Mouse (Mus musculus) kidney, adult 9 months (tissue): ENCODE measurements around the gene Hpcal4.
"Not testable (repeated sequence)": the region's sequence is repeated elsewhere in the genome, so short reads cannot be mapped to it uniquely, and the experiment has no call there.

Experiments used
- DNase-seq: peaks from one replicate; pipeline ENCODE4 v3.0.0; 2022

Gene Hpcal4

DNA sequence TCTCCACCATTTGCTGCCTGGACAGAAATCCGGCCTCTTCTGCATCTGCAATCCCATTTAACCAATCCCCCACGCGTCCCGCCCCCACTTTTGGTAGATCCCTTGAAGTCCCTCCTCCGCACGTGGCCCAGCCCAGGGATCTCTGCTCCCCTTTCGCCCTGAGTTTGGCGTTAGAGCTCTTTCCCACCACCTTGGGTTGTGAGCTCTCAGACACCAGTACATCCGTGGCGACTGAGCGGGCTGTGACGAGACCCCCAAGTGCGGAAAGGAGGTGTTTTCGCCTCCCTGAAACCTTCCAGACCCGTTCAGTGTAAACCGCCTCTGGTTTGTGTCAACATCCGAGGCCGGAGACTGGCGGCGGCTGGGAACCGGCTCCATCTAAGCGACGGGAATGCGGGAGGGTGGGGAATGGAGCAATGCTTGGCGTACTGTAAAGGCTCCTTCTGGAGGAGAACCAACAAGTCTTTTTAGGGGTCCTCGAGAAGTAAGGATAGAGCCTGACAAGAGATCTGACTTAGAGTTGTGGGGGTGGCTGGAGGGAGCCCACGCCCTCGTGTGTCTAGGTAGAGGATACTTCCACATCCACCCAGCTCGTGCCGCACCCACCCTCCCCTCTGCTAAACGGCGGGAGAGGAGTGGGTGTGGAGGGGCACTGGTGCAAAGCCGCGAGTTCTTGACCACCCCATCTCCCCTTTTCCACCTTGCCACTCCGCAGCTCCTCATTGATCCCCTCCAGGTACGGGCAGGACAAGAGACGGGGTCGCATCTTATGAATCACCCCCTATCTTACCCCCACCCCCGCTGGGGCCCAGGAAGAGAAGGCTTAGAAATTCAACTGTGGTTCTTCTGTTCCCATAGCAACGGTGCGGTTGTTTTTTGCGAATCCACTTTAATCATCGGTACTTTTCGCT is at the start of gene Hpcal4:
Gene Hpcal4 (plus strand): TSS at position 900 of the 911 bp plus-strand sequence.
- DNase-seq: peak; percentile 8

DNA sequence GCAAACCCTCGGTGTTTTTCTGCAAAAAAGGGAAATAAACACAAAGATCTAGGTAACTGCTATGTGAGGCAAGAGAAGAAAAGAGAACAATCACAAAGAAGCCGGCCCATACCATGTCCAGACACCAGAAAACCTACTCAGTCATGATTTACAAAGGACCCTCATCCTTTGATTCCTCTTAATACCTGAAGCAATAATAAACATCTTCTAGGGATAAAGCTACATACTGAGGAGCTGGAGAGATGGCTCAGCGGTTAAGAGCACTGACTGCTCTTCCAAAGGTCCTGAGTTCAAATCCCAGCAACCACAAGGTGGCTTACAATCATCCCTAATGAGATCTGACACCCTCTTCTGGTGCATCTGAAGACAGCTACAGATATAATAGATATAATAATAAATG is 45.5 kb upstream of the Hpcal4 start:
- no peak for DNase-seq

DNA sequence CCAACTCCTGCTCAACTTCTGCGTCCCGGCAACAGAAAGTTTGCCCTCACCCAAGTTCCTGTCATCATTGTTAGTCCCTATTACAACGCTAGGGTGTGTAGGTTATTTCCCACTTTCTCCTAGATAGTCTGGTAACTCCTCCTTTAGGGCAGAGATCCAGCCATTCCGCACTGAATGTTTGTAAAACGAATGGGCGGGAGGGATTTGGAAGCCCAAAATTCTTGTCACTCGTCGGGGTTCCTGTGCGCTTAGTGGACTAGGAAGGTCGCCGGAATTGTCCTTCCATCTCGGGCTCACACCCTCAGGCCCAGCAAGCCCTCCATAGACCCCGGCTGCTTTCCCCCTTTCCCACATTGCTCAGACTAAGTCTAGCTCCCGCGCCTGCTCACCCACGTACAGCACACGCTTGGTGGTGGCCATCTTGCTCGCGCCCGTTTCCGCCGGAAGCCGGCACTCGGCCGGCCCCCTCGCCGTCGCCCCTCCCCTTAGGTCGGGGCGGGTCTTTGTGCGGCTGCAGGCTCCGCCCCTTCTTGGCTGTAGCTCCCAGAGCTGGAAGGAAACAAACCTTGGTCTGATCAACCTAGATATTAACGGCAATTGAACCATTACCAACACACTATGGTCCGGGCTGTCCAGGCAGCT is 43.4 kb upstream of the Hpcal4 start, which contains the start of gene Ppie:
Gene Ppie (minus strand): TSS at position 439 of the 642 bp plus-strand sequence.
- peak; percentile 76 for DNase-seq

DNA sequence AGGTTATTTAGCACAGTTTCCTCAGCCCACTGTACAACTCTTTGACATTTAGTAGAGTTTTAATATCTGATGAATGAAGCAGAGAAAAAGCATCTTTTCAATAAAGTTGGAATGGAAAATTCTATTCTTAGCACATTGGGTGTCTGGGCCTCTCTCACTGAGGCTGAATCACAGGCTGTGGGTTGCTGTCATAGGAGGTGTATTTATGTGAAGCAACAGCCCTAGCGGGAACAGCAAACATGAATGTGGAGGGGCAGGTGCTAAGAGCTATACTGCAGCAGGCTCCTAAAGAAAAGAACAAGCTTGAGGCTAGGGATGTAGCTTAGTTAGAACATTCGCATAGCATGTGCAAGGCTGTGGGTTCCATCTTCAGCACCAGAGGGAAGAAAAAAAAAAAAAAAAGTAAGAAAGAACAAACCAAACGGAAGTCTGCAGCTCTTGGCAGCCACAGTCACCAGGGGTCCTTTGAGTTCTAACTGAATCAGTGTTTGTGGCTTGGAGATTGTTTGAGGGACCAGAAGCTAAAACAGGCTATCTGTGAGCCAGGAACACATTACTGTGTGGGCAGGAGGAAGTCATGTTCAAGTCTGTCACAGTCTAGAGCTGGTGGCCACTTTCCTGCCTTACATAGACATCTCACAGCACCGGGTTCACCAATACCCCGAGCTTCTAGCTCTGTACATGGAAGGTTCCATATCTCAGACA is 35.4 kb upstream of the Hpcal4 start:
- DNase-seq: no peak

DNA sequence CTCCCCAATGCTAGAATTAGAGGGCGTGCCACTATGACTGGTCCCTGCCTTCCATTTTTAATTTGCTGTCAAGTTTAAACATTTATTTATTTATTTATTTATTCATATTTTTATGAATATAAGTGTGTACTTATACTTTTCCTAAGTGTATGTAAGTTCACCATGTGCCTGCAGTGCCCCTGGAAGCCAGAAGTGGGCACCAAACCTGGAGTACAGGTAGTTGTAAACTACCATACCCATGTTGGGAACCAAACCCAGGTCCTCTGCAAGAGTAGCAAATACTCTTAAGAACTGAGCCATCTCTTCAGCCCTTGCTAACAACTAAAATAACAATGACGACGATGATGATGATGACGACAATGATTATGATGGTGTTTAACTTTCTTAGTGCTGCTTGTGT is 31.0 kb upstream of the Hpcal4 start:
- no peak for DNase-seq

- DNase-seq: no peak
Observed at GRCm38 (mm10) chr4:123152976-123153375, 30.1 kb upstream of the Hpcal4 start.

DNA sequence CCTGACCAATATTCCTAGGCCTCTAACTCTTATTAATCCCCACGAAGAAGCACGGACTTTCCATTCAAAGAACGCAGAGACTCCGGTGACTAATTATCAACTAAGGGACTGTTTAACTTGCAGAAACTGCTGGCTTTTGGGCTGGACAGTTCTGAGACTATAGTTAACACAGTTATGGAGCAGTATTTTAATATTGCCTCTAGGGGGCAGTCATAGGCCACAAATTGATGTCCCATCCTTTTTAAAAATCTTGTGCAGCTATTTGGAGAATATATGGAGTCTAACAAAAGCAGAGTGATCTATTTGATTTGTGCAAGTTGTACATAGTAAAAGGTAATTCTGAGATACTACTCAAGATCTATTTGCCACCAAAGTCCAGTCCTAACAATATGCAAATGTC is 28.0 kb upstream of the Hpcal4 start:
- DNase-seq: peak; percentile 62

- DNase-seq: no peak
Observed at GRCm38 (mm10) chr4:123155427-123155826, 27.6 kb upstream of the Hpcal4 start.

DNA sequence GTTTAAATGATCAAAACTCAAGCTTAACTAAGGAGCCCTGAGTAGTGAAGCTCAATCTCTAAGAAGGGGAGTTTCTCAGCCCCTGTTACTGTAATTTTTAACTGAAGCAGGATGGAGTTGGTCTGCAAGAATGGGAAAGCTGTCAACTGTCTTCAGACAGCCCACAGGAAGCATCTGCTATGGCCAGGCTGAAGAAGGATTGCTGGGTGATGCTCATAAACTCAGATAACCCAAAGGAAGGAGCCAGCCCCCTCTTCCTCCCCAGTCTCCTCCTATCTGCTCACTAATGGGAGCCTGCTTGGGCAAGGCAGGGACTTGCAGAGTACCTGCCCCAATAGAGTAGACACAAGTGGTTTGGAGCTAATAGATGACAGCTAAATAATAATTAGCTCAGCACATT is 27.2 kb upstream of the Hpcal4 start:
- DNase-seq: no peak

DNA sequence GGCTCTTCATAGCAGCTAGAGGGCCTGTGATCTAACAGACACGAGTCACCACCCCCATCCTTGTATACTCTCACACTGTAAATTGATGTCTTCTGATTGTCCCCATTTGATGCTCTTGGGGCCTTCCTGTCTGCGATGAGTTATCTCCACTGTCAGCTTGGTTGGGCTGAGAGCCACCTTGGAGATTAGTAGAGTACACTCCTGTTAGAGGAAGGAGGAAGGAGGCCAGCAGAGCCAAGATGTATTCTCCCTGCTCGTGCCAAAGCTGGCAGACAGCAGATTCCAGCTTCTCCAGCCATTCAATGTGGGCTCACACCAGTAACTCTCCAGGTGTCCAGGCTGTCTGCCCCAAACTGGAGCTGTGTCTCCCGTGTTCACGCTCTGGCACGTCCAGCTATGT is 22.5 kb upstream of the Hpcal4 start:
- no peak for DNase-seq

GRCm38 (mm10) chr4:123161251-123161650 is 21.8 kb upstream of the Hpcal4 start:
- DNase-seq: not testable (repeated sequence)

DNA sequence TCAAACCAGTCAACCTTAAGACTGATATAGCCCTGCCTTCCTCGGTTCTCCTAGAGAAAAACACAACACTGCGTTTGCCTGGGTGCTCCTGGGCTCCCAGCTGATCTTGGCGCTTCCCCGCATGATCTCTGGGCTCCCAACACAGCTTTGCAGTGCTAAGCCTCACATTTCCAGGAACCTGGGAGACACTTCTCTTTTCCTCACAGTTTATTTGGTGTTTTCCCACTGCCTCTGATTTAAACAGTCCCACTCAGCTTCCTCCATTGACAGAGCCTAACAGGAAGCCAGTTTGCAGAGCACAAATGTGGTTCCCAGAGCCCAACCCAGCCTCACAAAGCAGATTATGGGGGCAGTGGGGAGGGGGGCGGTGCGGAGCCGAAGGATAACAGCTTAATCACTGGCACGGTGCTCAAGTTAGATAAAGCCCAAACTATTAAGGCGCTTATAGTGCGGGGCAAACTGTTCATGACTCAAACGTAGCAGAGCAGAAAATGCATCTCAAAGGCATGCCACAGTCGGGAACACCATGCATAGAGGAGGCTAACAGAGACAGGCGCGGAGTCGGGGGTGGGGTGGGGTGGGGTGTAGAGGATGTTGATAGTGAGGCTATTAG is 20.6 kb upstream of the Hpcal4 start:
- no peak for DNase-seq

DNA sequence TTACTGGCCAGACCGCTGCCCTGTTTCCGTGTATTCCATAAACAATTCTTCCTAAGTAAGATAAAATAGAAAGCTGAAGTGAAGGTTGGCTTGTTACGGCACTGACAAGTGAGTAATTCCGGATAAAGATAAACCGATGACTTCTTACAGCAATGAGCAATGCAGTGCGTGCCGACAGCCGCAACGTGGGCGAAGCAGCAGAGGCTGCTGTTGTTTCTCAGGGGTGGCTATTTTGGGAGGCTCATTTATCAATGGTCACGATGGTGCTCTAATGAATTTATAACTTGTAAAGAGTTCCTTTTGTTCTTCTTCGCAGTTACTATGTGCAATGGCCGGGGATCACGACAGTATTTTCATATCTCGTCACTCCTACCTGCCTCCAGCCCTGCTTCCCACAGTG is 18.9 kb upstream of the Hpcal4 start:
- no peak for DNase-seq

- DNase-seq: no peak
Observed at GRCm38 (mm10) chr4:123171811-123172210, 11.2 kb upstream of the Hpcal4 start.

GRCm38 (mm10) chr4:123183239-123184056 is 421 bp downstream of the Hpcal4 start:
- peak; percentile 74 for DNase-seq

GRCm38 (mm10) chr4:123184816-123185215 is 1.8 kb downstream of the Hpcal4 start:
- no peak for DNase-seq

GRCm38 (mm10) chr4:123192336-123192735 is 9.3 kb downstream of the Hpcal4 start:
- DNase-seq: no peak

DNA sequence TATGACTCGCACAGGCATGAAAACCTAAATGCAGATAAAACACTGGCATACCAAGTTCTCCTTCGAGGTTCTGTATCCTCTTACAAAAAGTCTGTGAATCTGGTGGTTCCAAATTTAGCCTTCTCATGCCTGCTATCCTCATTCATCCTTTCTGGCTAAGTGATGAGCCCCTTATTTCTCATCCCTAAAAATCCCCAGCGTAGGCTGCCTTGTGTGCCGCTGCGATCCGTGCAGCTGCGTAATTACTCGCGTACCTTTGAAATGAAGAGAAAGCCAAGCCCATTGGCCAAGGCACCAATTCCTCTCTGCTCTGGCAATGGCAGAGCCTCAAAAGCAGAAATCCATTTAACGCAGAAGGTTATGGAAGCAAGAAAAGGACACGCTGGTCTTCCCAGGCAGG is 10.8 kb downstream of the Hpcal4 start:
- no peak for DNase-seq

DNA sequence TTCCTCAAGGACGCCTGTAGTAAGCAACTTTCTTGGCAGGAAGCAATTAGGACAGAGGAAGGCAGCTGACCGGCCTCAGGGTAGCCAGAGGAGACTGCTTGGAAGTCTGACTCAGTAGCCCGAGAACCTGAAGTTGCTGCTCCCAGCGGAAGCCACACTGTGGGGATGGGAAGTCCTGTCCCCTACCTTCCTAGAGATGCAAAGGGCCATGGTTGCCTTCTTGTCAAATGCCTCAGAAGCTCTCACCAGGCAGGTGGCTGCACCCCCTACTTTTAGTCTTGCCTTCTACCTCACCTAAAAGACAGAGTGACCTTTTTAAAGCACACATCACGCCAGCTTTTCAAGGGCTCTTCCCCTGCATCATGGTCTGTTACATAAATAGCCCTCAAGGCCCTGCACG is 13.7 kb downstream of the Hpcal4 start:
- DNase-seq: peak; percentile 22

GRCm38 (mm10) chr4:123200771-123201185 is 17.8 kb downstream of the Hpcal4 start:
- peak; percentile 58 for DNase-seq

DNA sequence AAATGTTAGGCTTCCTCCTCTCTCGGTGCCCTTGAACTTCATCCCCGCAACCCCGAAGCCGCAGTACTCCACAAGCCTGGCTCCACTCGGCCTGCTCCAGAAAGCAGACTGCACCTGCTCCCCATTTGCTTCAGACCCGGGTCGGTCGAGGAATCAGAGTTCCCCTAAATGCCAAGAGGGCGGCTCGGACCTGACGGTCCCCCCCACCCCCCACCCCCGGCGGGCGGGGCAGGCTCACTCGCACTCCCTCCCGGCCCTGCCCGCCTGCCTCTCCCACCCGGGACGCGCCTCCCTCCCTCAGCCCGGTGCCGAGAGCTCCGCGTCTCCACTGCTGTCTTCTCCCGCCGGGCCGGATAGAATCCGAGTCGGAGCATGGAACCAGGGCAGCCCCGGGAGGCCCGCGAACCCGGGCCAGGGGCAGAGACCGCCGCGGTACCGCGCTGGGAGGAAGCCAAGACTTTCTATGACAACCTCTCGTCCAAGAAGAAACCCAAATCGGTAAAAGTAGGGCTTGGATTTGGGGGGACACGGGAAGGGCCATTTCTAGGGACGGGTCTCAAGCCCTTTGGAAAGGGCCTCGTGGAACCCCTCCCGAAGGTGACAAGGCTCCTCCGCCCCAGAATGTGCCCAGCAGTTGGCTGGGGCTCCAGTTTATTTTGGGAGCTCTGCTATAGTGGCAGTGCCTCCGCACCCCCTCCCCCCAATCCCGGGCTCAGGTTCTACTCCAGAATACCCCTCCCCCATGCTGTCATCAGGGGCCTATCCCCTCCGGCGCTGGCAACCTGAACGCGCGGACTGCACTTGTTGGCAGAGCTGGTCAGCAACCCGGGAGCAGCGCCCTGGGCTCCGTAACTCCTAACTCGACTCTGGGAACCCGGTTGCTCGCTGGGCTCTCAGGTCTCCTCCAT is 18.4 kb downstream of the Hpcal4 start, which contains the start of gene Nt5c1a:
Gene Nt5c1a (plus strand): TSS at position 319 of the 908 bp plus-strand sequence.
- DNase-seq: no peak
